Mouse (Mus musculus) megakaryocyte-erythroid progenitor cell, adult 5-6 weeks (primary cell): ENCODE data around the gene Msi1. TPM values are rescaled to one million over a fixed set of nuclear protein-coding genes. Genes with fewer than 3 reads are reported as not detected.
"Not testable (repeated sequence)": the region's sequence is repeated elsewhere in the genome, so short reads cannot be mapped to it uniquely, and the experiment has no call there.

Source experiments
- ATAC-seq: replicated peaks from 2 replicates; pipeline ENCODE4 v1.8.0; 2016; ENCODE audit warnings: mild to moderate bottlenecking, inconsistent platforms; ENCODE audit not compliant: severe bottlenecking, poor library complexity, low FRiP score, low TSS enrichment
- total RNA-seq, 2 experiments: library from RNA; stranded (forward) in 1 of 2; stranded (reverse) in 1 of 2; fragments of 200-1000, 215-1000 nt in 1 of 2; fragments of >200 nt in 1 of 2; fragmentation: Nextera tagmentation in 1 of 2; gene quantifications; 2 replicates each; pipeline ENCODE4 v1.2.3; 2014 to 2017

Gene Msi1
- total RNA-seq, 2 experiments from 2014 or later, result not detected

DNA sequence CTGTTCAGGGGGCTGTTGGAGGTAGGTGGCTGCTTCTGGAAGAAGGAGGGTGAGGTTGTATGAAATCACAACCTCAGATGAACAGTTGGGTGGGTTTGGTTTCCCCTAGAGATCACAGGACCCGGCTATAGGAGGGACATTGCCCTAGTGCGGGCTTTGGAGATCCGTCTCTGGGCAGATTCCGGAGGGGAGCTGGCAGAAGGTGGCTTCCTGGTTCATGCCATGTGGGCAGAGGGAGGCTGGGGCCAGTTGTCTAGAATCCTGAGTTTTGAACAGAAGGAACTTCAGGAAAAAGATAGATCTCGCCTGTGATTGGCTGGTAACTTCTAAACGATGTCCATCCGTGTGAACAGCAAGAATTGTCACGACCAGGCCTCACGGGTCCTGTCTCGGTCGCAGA is 3.0 kb downstream of the Msi1 start:
- no peak for ATAC-seq

DNA sequence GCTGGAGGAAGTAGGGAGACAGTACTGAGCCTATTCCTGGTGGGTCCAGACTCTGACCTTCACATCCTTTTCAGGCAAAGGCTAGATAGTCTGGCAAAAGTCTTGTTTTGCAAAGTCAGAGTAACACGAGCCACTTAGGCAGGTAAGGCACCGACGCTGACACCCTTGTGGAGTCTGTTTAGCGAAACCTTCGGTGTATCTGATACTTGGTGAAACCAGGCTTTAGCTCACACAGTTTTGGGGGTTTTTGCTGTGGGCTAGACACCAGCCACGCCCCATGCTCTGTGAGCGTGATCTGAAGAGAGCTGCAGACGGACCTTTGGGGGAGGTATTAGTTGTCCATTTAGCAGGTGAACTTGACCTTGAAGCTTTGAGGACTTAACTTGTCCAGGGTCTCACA is 3.8 kb downstream of the Msi1 start:
- ATAC-seq, result no peak

DNA sequence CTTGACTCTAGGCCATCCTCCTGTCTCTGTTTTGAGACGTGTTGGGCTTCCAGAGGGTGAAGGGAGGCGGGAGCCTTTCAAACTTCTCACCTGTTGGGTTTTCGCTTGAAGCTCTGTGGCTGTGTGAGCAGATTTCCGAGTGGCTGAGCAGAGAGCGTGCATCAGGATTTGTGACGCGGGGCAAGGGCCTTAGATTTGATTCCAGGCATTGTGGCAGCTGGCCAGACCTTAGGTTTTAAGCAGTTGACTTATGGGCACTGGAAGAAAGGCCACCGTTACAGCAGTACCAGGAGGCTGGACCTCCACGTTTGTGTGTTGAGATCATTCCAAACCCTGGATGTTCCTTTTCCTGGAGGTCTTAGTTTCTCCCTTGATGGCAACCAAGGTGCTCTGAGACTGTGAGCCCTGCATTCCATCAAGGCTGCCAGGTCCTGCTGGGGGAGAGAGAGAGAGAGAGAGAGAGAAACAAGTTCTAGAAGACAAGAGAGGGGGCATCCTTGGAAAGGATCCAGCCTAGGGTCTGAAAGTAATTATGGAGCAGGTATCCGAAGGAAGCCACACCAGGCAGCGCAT is 5.0 kb downstream of the Msi1 start:
- no peak for ATAC-seq

- ATAC-seq, result no peak
Observed at GRCm38 (mm10) chr5:115434853-115435754, 5.7 kb downstream of the Msi1 start.

DNA sequence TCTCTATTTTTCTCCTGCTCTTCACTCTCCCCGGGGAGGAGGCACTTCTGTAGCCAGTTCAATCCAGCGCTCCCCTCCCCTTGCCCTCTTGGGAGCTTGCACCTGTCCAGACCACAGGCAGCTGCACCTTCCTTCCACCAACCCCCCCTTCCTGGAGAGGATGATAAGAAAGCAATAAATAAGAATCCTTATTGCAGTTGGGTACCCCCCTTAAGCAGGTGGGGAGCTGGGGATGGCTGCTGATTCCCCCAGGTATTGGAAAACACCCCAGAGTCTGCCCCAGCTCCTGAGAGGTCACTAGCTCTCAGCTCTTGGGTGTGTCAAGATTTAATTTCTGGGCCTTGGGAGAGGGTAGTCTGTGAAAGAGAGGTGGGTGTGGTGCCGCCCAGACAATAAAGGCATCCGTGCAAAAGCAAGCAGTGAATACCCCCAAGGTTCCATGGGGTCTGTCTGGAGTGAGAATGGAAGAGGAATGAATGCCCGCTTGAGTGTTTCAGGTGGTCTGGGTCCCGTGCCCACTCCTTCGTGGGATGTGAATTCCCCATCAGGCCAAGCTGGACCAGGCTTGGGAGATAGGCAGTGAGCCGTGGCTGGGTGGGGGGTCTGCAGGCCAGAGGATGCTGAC is 6.5 kb downstream of the Msi1 start:
- ATAC-seq, result no peak

DNA sequence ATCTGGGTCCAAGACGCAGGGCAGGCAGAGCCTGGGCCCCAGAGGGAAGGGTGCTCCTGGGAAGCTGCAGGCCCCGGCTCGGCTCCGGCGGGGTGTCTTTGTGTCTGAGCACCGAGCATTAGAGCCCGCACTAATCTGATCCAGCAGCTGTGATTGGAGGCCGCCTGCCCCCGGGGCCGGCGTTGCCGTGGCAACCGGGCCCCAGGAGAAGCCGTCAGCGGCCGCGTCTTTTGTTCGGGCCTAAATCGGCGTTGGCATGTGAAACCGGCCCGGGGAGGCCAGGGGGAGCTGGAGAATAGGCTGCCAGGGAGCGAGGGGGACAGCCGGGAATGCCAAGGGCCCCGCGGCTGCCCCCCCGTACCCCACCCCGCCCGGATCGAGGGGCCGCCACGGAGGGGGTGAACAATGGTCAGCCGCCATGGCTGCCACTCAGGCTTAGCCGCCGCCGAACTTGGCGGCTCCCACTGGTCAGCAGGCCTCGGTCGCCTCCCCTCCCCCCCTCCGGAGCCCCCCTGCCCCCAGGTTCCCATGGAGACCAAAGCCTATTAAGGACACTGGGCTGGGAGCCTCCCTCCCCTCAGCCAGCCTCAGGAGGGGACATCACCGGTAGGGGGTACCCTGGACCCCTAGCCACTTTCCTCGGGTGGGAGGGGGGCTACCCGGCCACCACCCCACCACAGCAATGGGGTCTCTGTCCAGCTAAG is 7.2 kb downstream of the Msi1 start:
- ATAC-seq, result no peak

DNA sequence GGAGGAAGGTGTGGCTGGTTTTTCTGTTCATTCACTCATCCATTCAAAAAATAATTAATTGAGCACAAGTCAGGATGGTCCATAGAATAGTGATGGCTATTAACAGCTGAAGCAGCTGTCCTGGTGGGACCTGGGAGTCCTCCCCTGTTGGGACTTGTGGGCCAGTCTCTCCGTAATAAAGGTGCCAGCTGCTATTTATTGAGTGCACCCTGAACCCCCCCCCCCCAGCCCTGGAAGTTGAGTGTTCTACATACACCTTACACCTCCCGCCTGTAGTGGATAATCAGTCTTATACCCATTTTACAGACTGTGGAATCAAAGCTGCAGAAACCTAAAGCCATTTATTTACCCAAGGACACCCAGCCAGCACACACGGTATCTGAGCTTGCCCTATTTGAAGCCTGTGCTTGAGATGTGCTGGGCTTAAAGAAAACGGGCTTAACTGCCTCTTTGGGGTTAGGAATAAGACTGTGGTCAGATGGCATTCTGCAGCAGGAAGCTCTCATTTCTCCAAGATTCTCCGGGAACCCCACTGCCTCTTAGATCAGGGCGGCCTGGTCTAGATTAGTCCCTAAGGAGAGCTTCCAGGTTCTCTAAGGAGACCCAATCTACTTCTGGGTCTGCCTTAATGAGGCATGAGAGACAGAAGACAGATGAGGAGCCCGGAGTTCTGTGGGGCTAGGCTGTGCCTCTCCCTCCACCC is 8.0 kb downstream of the Msi1 start:
- no peak for ATAC-seq

- no peak for ATAC-seq
Observed at GRCm38 (mm10) chr5:115437945-115438315, 8.5 kb downstream of the Msi1 start.

GRCm38 (mm10) chr5:115438667-115439066 is 9.3 kb downstream of the Msi1 start:
- no peak for ATAC-seq

- ATAC-seq, result 0 out of 2 replicates have a peak, but pooled peaks have one; percentile 56
Observed at GRCm38 (mm10) chr5:115441205-115441849, 11.9 kb downstream of the Msi1 start.

DNA sequence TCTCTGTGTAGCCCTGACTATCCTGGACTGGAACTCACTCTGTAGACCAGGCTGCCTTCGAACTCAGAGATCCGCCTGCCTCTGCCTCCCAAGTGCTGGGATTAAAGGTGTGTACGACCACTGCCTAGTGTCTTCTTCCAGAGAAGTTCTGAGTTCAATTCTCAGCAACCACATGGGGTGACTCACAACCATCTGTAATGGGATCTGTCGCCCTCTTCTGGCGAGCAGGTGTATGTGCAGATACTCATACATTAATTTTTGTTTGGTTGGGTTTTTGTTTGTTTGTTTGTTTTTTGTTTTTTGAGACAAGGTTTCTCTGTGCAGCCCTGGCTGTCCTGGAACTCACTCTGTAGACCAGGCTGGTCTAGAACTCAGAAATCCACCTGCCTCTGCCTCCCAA is 13.3 kb downstream of the Msi1 start:
- ATAC-seq, result not testable (repeated sequence)

DNA sequence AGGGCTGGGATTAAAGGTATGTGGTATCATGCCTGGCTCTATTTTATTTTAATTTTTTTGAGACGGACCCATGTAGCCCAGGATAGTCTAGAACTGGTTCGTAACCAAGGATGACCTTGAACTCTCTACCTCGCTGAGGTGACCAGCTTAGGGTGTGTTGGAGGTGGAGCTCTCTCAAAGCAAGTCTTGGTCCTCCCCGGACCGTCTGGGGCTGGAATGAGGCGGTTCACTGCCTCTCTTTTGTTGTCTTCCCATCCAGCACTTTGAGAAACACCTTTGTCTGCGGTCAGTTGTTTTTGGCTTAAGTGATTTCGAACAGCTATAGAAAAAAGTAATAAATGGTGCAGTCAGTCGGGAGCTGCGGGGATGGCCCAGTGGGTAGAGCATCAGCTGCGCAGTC is 14.7 kb downstream of the Msi1 start:
- no peak for ATAC-seq

DNA sequence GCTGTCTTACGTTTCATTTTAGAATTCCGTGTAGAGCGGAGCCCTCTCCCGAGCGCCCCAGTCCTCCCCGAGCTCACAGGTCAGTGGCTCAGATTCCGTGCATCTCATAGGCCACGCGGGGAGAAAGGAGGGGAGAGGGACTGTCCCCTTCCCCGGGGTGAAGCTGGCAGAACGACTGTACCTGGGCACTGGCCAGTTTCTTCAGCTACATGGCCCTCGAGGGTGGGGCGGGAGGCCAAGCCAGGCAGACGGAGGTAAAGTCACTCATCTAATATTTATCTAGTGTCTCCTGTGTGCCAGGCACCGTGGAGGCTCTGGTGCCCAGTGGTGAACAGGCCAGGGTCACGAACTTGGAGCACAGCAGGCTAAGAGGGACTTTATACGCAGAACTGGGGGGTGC is 17.7 kb downstream of the Msi1 start:
- no peak for ATAC-seq

DNA sequence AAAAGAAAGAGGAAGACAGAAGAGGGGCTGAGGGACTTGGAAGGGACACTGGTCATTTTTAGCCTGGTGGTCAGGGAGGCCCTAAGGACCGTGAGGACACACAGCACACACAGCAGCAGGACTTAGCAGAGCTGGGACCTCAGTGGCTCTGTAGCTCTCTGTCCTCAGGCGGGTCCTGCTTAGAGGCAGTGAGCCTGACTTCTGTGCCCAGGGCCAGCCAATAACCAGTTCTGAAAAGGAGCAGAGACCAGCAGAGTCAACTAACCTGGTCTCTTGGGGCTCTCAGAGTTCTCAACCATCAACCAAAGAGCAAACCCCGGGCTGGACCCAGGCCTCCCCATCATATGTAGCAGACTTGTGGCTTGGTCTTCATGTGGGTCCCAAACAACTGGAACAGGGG is 19.8 kb downstream of the Msi1 start:
- ATAC-seq, result no peak

DNA sequence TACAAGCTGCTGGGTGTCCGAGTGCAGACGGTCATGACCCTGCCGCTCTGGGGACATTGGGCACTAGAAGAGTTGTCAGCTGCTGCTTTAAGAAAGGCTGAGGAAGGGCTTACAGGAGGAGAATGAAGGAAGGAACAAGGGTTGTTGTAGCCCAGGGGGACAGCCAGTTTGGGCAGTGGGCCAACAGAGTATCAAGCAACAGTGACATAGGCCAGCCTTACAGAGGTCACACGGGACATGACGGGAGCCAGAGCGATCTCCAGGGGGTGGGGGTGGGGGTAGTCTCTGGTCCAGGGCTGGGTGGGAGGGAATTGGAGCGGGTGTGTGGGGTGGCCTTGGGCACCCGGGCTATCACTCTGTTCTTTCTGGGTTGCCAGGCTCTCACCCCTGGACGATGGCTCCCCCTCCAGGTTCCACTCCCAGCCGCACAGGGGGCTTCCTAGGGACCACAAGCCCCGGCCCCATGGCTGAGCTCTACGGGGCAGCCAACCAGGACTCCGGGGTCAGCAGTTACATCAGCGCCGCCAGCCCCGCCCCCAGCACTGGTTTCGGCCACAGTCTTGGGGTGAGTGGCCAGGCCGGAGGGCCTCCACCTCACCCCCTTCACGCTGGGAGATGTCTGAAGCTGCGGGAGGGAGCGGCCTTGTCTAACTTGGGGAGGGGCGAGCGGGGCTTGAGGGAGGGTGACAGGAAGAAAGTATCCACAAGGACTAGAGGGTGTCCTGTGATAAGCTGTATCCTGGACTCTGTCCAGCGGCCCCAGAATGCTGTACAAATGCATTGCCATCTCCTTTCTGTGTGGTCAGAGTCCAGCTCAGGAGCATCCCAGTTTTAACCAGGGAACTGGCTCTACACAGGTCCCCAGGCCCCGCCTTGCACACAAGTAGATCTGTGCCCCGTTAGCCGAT is 21.3 kb downstream of the Msi1 start:
- no peak for ATAC-seq

GRCm38 (mm10) chr5:115454422-115455090 is 25.2 kb downstream of the Msi1 start:
- ATAC-seq, result no peak

DNA sequence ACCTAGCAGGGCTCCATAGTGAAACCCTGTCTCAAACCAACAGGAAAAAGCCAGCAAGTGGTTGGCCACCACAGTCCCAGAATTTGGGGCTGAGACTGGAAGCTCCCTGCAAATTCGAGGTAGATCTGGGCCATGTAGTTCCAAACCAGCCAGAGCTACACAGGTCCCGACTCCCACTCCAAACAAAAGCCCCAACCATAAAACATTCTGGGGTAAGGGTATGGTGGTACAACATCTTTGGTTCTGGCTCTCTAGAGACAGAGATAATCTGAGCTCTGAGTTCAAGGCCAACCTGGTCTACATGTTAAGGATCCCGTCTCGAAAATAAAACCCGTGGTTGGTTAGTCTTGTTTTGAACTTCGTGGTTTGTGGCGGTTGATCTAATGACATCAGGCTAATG is 26.4 kb downstream of the Msi1 start:
- ATAC-seq, result no peak

DNA sequence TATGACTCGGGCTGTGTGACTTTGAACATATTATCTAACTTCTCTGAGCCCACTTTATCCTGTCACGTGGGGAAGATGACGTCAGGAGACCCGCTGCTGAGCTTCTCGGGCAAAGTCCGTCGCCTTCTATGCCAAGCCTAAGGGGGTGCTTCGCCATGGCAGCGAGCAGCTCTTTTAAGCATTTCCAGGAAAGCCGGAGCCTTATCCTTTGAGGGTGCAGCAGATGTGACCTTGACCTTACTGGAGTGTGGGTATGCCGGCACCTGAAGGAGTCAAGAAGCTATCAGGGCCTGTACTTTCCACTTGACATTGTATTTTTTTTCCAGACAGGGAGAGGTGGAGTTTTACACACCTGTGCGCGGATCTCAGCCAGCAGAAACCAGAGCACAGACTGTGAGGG is 29.5 kb downstream of the Msi1 start:
- no peak for ATAC-seq
